Mouse (Mus musculus): ENCODE data around the gene Adamts17.

DNA sequence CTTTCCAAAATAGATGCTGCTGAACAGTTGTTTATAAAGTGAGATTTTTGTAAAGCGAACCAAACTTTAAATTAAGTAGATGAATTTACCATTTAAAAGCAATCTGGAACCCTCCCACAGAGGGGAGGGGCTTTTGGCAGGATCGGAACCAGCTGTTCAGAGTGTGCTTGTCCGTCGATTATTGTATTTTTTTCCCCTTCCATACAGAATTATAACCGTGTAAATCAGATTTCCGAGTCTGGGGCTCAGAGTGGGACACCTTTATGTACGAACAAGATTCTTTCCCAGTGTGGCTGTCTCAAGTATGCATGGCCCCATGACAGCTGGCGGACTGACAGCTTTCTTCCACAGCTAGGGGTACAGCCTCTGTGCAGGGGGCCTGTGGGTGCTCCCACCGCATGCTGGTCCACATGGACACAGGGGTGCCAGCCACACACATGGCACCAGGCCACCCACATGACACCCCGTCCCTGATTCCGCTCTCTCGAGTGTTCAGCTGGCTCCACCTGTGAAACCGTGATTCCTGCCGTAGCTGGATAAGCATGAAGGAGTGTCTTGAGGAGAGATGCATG, 32.5 kb downstream of the Adamts17 start:
- TF ChIP-seq TAL1 (IDR thresholded peaks at IDR 0.05; ENCODE audit: low read length) (no peak), POLR2A (IDR thresholded peaks at IDR 0.05; ENCODE audit: control insufficient read depth in 1 of 2, insufficient read depth in 1 of 2, low read depth in 1 of 2, low read length in 2 of 2, poor library complexity in 1 of 2) (no peak), EP300 (IDR thresholded peaks at IDR 0.05; ENCODE audit: low read depth in 1 of 2, low read length in 2 of 2) (no peak), CTCF (IDR thresholded peaks at IDR 0.05 in 2 of 3, conservative IDR thresholded peaks at IDR 0.05 in 1 of 3; ENCODE audit: control insufficient read depth in 1 of 3, insufficient read depth in 1 of 3, low read depth in 2 of 3, low read length in 3 of 3, poor library complexity in 1 of 3, severe bottlenecking in 1 of 3) (no peak), POLR2AphosphoS2 (IDR thresholded peaks at IDR 0.05; ENCODE audit: low read length) (no peak), CHD2 (IDR thresholded peaks at IDR 0.05; ENCODE audit: low read length) (no peak), ELF1 (IDR thresholded peaks at IDR 0.05; ENCODE audit: low read depth, low read length) (no peak)

Measured in MEL (cell line).